Mouse (Mus musculus) gastrocnemius, postnatal 25 days (tissue): Measurements from ENCODE around the gene Ehmt1. TPM values are rescaled to one million over a fixed set of nuclear protein-coding genes. Genes with fewer than 3 reads are reported as not detected.
A peak's percentile ranks its signal among the peaks of the same experiment; 100 is the strongest.
"Not testable (repeated sequence)": the region's sequence is repeated elsewhere in the genome, so short reads cannot be mapped to it uniquely, and the experiment has no call there.

Experiments
- DNase-seq: peaks from one replicate; pipeline ENCODE4 v3.0.0; 2022
- long read RNA-seq, 2 experiments: library from polyadenylated mRNA; stranded (forward); transcript quantifications; one replicate each; pipeline ENCODE4 v2.0.0; 2021
- total RNA-seq, 2 experiments: library from RNA; stranded (reverse); gene quantifications; 1 replicate in 1 of 2; 2 replicates in 1 of 2; pipeline ENCODE4 v1.2.3; 2021

Gene Ehmt1
- 10 to 100 TPM; 27.5 to 27.7 TPM for total RNA-seq
- long read RNA-seq, experiment 1, full-length matches to known transcripts, result 1 of 9 reads
- long read RNA-seq, experiment 1, partial matches to known transcripts, result 4 of 9 reads
- long read RNA-seq, experiment 1, other reads (novel, unspliced or antisense), result 4 of 9 reads
- long read RNA-seq, experiment 2, full-length matches to known transcripts, result 6 of 16 reads
- long read RNA-seq, experiment 2, partial matches to known transcripts, result 7 of 16 reads
- long read RNA-seq, experiment 2, other reads (novel, unspliced or antisense), result 3 of 16 reads

DNA sequence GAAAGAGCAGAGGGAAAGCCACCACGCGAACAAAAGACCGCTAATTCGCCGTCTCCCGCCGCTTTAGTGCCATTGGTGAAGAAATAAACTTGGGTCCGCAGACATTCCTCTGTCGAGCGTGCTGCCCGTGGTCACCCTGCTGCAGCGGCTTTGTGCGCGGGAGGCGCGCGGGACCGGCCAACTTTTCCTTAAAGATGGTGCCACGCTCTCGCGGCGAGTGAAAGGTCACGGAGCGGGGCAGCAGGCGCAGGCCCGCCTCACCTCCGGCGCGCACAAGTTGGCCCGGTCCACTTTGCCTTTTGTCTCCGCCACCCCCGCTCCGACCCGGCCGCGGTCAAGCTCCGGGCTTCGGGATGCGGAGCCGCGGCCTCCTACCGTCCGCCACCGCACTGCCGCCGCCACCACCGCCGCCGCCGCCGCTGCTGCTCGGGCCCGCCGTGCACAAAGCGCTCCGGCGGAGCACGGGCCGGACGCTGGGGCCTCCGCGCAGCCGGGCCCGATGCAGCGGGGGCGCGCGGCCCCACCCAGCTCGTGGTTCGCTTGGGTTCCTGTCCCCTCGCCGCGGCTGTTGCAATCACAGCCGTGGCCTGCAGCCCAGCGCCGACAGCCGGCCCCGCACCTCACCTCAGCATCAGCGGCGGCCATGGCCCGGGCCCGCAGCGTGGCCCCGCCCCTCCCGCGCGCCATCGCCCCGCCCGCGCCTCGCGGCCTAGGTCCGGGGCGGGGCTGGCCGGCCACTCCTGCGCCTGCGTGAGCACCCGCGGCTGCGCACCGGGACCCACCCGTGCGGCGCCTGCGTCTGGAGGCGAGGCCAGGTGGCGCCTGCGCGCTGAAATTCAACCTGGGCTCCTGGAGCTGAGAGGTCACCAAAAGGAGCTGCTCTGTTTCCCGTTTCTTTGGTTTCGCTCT lies at the start of gene Ehmt1:
Gene Ehmt1 (minus strand): TSS at position 685 of the 909 bp plus-strand sequence.
- peak; percentile 95 for DNase-seq

DNA sequence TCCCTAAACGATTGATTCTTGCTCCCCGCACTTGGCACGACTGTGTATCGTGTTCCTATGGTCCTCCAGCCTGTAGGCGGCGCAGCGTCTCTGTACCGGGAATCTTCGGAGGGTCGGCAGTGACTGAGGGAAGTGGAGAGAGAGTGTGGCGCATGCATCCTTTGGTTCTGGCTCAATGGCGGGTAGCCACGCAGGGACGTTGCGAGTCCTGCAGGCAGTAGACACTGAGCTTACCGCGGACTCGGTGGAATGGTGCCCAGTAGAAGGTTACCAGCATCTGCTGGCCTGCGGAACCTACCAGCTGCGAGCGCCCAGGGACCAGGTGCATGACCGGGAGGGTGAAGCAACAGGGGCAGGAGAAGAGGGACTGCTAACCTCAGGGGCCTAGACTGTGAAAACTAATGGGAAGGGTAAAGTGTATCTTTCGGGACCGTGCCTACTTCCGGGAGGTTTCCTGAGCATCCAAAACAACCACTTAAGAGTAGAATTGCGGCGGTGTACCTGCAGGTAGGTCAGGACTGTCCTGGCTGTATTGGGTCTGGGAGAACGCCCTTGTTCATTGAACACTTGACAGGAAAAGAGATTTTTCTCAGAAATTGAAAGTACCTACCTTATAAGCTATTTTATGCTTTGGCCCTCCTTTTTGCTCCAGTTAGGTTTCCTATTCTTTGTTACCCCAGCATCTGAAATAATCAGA lies 43.0 kb upstream of the Ehmt1 start, which contains the start of gene Dph7:
Gene Dph7 (plus strand): TSS at position 97 of the 697 bp plus-strand sequence.
- DNase-seq, result peak; percentile 66

DNA sequence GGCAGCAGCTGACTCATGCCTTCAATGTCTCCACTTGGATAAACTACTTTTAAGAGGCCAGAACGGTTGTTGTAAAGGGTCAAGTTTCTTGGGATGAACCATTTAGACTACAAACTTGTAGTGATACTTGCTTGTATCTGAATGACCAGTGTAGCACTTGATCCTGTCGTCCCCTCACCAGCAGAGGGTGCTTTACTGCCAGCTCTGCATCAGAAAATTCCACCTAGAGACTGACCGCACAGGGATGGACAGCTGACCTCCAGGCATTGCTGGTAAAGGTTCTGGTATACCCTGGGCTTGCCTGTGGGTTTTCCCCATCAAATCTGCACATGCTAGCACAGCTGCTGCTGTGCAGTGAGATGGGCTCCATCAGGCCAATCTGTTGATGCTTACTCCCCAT lies 41.5 kb upstream of the Ehmt1 start:
- DNase-seq, result no peak

DNA sequence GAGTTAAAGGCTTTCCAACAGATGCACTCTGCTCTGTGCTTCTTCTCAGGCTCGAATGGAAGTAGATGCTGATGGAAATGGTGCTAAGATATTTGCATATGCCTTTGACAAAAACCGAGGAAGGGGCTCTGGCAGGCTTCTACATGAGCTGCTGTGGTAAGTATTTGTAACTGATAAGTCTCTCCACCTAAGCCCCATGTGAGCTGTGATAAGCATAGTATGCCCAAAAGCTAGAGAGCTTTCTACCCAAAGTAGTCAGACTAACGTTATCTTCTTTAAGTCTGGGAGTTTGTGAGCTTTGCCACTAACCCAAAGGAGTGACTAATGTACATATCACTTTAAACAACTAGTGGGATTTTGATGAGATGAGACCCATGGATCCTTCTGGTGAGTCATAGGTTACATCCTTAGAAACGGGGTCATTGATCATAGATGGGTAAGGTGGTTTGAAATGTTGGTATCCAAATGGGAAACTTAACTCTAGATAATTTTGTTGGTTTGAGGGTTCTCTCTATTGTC lies 33.2 kb upstream of the Ehmt1 start:
- no peak for DNase-seq

DNA sequence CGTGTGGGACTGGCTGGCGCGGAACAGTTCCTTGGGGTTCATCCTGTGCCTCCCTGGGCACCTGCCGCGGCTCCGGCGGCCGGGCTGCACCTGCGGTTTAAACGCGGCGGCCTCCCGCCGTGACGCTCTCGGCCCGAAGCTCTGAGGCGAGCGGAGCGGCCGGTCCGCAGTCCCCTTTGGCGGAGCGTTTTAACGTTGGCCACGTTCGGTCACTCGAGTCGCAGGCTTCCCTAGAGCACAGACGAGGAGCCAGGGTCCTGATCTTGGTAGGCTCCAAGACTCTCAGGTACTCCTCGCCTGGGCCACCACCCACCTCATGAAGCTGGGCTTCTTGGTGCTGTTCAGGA lies 30.7 kb upstream of the Ehmt1 start:
- no peak for DNase-seq

DNA sequence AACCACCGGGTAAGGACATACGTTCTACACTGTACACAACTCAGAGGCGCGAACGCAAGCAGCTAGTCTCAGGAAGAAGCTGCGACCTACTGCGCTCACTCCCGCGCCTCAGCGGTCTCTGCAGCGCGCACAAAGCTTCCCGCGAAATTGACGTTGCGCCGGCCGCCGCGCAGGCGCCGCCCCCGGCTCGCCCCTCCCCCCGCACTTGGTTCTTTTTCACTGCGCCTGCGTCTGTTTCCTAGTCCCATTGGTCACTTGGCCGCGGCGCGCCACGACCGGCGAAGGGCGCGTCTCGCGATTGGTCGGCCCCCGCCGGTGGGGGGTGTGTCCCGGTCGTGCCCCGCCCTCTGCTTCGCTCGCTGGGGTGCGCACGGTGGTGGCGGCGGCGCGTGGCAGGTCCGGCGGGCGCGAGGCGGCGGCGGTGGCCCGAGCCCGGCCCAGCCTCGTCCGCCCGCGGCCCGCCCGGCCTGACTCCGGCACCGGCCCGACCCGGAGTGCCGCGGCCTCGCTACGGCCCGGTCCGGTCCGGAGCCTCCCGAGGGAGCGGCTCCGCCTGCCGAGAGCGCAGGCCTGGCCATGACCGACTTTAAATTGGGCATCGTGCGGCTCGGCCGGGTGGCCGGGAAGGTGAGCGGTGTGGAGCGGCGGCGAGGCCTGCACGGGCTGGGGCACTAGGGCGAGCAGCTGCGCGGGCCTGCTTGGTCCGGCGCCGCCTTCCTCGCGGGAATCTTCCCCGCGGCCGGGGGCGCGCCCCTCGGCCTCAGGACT lies 30.2 kb upstream of the Ehmt1 start, which contains the start of gene Zmynd19:
Gene Zmynd19 (plus strand): TSS at position 372 of the 768 bp plus-strand sequence.
- peak; percentile 98 for DNase-seq

DNA sequence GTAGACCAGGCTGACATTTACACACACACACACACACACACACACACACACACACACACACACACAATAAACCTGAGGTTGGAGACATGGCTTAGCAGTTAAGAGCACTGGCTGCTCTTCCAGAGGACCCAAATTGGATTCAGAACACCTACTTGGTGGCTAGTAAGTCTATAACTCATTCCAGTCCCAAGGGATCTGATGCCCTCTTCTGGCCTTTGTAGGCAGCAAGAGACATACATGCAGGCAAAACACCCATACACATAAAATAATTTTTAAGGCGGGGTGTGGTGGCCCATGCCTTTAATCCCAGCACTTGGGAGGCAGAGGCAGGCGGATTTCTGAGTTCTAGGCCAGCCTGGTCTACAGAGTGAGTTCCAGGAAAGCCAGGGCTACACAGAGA lies 24.9 kb upstream of the Ehmt1 start:
- not testable (repeated sequence) for DNase-seq

DNA sequence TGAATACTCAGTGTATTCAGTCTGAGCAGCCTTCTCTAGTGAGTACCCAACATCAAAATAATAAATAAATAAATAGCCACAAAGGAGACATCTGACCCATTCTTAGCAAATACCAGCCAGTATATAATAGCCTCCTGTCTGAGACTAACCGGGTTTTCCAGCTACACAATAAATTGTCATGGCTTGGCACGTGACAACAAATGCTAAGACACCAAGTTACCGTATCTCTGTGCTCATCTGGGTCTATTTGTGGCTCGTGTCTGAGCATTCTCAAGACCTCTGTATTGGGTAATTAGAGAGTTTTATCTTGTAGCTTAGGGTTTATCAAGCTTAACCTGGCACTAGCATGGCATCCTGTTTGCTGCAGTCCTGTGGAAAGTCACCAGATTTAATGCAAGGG lies 22.7 kb upstream of the Ehmt1 start:
- DNase-seq, result no peak

DNA sequence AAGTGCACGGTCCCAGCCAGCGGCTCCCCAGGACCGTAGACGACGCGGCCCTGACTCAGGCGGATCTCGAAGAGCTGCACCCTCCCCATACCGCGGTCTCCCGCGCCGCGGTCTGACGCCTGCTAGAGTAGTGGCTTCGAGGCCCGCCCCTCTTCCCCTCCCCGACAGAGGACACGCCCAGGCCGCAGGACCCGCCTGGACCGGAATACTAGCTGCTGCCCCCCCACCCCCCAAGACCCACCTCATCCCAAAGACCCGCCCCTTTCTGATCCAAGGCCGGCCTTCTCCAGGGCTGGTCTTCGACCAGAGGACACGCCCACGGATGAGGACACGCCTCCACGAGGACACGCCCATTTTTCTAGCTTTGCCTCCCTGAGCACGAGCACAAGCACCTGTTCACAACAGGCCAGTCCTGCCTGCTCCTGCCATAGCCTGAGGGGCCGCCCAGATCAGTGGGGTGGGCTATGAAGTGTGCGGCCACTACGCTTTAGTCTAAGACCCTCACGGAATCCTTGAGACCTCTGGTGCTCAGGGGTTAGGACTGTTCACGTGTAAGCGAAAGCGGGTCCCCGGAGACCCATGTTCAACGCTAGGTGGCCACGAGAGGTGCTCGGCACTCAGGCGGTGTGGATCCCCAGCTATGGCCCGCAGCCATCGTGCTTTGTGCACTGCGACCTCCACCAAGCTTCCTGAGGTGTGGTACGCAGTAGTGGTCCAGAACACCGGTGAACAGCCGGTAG lies 15.8 kb upstream of the Ehmt1 start, which contains the start of gene Arrdc1:
Gene Arrdc1 (minus strand): TSS at position 196 of the 740 bp plus-strand sequence.
- DNase-seq, result peak; percentile 88

DNA sequence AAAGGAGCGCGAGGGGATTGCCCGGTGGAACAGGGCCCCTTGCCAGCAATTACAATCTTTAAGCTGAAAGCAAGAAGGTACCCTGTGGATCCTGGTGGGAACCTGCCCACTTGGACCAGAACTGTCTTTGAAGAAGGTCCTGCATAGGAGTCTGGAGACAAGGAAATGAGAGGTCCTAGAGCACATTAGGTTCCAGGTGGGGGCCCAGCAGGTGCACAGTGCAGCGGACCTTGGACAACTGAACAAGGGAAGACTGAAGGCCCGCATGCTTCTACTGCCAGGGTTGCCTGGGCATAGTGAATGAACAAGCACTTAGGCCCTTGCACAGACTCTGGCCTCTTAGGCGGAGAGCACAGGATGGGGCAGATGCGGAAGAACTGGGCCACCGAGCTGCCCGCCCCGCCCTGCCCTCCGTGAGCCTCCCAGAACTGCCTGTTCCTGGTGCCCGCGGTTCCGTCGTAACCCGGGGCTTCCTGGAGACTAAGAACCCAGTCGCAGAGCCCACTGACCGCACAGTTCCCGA lies 15.1 kb upstream of the Ehmt1 start:
- DNase-seq, result peak; percentile 32

DNA sequence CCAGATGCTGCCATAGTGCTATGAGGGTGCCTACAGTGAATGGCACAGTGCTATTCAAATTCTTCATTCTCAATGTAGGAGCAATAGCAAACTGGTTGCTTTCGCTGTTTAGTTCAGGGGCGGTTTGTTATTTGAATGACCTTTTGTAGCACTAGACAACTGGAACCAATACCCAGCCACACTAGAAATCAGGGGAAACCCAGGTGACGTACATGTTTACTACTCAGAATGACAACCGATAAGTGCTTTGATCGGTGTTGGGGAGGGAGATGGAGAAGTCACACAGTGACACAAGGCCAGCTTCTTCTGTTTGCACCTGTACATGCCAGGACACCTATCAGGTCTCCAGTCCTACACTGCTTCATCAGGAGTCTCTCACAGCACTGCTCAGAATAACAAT lies 10.2 kb upstream of the Ehmt1 start:
- no peak for DNase-seq

DNA sequence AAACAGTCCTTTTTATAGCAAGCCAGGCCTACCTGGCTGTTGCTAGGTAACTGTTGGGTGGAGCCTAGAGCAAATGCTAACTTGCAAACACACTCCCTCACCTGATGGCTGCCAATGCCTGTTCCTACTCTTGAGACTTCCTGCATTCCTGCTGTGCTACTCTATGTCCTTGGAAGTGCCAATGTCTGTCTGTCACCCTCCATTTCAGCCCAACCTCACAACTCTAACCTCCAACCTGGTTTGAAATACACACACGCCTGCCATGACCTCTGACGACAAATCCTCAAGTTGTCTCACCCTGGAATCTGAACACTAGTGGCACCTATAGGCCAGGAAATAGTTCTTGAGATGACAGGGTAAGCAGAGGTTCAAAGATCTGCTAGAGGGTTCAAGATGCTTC lies 9.7 kb upstream of the Ehmt1 start:
- DNase-seq, result no peak

DNA sequence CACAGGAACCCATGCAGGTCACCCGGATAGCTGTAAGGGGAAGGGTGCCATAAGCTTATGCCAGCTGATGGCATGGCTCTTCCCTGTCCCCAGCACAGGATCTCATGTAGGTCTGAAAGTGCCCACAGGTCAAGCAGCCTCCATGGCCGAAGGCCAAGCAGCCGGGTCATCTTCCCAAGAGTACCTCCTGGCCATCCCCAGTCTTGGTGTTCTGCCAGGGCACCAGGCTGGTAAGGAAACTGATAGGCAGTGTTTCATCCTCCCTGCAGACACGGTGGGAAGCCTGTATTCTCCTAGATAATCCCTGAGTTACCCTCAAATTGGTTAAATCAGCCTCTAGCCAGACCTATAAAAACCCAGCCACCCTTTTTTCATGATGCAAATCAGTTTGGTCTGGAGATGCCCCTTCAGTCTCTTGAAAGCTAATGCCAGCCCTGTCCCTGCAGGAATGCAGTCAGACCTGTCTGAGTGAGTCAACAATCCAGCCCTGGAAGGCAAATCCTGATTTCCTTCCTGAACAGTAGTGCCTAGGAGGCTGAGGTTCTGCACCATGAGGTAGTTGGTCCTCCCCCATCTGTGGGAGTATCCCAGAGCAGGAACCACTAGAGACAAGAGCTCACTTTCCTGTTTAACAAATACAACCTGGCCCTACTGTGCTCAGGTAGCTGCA lies 8.5 kb upstream of the Ehmt1 start:
- DNase-seq, result peak; percentile 66

DNA sequence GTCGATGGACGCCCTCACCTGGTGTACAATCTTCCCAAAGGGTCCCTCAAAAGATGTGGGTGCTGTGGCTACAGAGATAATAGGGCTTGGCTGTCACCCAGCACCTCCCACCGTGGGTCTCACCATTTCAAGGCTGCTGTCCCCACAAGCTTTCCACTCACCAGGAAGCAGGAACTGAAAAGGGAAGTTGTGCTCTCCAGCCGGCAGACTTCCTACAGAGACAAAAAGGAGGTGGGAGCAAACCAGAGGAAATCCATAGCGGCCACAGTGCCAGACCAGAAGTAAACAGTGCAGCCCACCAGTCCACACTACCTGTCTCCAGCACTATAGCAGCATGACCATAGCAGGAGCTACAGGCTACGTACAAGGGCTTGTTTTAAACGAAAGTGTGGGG lies 7.5 kb upstream of the Ehmt1 start:
- DNase-seq, result no peak

DNA sequence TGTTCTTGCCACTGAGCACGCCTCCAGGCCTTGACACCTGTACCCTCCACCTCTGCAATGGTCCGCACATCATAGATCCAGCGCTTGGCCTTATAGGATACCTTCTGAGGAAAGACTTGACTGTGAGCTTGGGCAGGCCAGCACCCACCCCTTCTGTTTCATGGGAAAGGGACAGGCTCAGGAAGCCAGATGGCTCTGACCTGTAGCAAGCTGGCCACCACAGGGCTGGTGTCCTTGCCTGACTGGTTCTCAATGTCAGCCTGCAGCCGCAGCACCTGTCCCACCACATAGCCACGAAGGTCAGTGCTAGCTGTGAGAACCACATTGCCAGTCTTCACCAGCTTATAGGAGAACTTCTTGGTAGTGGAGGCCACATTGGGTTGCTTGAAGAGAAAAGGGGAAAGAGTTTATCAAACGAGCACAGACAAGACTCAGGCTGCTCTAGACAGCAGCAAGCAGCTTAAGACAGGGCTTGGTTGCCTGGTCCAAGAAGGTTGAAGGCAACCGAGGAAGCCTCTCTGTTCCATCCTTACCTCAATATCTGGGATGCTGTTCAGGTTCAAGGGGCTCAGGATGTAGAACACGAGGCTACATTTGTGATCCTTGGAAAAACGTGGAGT lies 7.0 kb upstream of the Ehmt1 start:
- DNase-seq, result no peak

DNA sequence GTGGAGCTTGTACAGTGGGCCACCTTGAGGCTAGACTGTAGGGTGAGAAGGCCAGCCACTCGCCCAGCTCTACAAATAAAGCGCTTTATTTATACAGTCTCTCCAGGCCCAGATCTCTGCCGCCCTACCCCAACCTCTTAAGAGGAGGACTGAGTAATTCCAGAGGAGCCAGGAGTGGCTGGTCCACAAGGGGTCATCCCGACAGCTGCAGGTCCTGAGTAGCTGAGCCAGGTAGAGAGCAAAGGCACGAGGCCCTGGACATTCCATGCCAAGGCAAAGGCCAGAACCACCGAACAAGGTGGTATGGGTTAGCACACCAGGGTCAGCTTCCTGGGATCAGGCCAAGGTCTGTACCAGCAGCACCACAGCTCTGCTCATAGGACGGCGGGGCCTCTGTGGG lies 5.9 kb upstream of the Ehmt1 start:
- no peak for DNase-seq

DNA sequence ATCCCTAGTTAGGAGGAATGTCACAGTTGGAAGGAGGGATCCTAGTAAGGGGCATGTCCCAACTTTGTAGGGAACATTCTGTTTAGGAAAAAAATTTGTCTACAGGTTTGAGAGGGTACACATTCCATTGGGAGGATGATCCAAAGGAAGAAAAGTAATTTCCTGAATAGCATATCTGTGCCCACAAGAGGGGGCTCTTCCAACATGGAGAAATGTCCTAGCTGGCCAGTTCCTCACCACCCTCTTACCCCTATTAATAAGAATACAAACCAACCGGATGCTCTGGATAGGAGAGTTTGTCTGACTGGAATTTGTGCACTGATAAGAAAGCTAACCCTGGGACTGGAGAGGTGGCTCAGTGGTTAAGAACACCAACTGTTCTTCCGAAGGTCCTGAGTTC lies 4.1 kb upstream of the Ehmt1 start:
- DNase-seq, result no peak

DNA sequence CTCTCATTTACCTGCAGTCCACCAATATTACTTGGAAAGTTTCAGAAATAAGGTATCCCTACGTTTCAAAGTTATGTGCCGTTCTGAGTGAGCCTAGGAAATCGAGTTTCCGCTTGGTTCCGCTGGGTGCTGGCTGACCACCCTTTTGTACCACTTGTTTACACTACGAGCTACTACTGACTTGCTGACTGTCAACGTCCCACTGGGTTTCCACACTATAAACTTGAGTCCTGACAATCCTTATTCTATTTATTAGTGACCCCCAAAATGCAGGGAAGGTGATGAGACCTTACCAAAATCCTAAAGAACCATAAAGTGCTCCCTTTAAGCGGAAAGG lies 393 bp upstream of the Ehmt1 start:
- no peak for DNase-seq

DNA sequence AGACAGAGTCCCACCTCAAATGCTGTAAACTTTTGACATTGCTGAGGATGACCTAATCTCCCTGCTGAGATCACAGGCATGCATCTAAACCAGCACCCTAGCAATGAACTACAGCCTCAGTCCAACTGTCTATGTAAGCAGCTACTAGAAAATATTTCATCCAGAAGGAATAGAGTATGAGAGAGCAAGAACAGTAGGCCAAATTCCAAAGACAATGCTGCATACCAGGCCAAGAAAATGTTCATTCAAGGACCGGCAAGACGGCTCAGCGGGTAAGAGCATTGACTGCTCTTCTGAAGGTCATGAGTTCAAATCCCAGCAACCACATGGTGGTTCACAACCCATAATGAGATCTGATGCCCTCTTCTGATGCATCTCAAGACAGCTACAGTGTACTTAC lies 4.7 kb downstream of the Ehmt1 start:
- DNase-seq, result no peak

DNA sequence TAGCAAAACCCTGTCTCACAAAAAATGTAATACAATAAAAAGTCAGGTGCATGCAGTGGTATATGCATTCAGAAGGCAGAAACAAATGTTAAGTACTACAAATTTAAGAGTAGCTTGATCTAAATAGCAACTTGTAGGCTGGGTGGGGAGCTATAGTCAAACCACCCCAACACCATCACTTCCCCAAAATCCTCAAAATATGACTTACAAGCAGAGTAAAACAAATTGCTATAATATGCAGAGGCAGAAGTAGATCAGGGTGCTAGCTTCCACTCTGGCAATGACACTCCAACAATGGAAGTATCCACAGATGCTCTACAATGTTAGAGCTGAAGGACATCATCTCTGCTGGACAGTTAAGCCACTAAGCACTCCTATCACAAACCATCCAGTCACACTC lies 6.8 kb downstream of the Ehmt1 start:
- DNase-seq, result no peak
